Mouse (Mus musculus) kidney, adult 11 months (tissue): ENCODE measurements around the gene Palmd.

Source experiments
- DNase-seq: peaks from one replicate; pipeline ENCODE4 v3.0.0; 2022

Gene Palmd

DNA sequence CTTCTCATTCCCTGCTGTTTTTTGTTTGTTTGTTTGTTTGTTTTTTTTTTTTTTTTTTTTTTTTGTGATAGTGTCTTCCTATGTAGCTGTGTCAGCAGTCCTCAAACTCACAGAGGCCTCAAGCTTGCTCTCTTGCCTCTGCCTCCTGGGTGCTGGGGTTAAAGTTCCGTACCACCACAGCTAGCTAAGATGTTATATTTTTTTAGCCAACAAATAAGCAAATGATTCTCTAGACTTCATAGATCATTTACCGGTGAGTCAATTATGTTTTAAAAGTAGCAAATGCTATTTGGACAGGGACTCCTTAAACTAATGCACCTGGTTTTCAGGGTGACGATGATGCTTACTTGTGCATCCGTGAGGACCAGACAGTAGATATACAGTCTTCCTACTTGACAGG lies 78.2 kb downstream of the Palmd start:
- peak; percentile 60 for DNase-seq

- no peak for DNase-seq
These were observed 79.4 kb downstream of the Palmd start for GRCm38 (mm10) chr3:116889358-116889757.

- DNase-seq: no peak
These were observed 83.8 kb downstream of the Palmd start for GRCm38 (mm10) chr3:116884941-116885340.

- DNase-seq: no peak
These were observed 86.4 kb downstream of the Palmd start for GRCm38 (mm10) chr3:116882221-116882960.

- DNase-seq: no peak
These were observed 98.4 kb downstream of the Palmd start for GRCm38 (mm10) chr3:116870372-116870771.
